Mouse (Mus musculus): ENCODE results near the gene Gtf2ird2. TPM values are rescaled to one million over a fixed set of nuclear protein-coding genes. Genes with fewer than 3 reads are reported as not detected.

Gene Gtf2ird2
- 10 to 100 TPM in 1 of 2 experiments, 1 to 10 TPM in 1; 8.8 to 10.7 TPM for total RNA-seq (2021)
- 5.2 and 5.3 TPM in 2 replicates for polyA plus RNA-seq (2012; rRNA removed)
- long read RNA-seq, transcript Gtf2ird2-201 (16 exons, 3,482 nt): major isoform, 5 of 9 reads
- long read RNA-seq, partial matches to known transcripts: 1 of 9 reads
- long read RNA-seq, other reads (novel, unspliced or antisense): 3 of 9 reads

DNA sequence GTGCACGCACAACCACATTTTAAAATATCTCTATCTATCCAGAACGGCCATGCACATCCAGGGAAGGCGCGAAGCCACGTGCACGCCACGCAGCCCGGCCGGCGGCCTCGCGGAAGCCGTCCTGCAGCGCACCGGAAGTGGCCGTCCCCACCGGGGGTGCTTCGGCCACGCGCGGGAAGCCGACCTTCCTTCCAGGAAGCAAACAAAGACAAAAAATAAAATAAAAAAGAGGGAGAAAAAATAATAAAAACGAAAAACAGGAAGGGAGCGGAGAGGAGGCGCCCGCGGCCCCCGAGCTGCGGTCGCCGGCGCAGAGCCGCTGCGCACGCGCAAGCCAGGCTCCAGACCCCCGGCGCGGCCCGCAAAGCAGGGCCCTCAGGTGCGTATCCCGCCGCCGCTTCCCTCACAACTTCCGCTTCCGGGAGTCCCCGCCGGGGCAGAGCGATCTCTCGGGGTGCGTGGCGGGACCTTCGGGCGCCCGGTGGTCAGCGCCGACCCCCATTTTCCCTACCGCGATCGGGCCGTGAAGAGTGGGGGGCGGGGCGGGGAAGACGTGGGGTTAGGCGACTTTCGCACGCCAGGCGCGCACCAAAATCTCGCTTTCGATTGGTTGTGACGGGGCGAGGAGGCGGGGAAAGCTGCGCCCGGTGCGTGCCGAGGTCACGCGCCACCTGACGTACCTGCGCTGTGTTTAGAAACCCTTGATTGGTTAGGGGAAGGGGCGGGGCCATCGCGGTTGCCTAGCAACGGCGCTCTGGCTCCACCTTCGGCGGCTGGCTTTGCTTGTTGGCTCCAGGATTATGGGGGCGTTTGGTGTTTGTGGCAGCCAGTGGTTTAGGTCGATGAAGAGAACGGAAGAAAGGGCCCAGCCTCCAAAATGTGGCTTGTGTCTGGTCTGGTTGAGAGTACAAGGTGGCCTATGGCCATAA is at the start of gene Gtf2ird2:
Gene Gtf2ird2, plus strand, starts transcription at position 140 of the 929 bp plus-strand sequence.
- peak; percentile 98 for DNase-seq

DNA sequence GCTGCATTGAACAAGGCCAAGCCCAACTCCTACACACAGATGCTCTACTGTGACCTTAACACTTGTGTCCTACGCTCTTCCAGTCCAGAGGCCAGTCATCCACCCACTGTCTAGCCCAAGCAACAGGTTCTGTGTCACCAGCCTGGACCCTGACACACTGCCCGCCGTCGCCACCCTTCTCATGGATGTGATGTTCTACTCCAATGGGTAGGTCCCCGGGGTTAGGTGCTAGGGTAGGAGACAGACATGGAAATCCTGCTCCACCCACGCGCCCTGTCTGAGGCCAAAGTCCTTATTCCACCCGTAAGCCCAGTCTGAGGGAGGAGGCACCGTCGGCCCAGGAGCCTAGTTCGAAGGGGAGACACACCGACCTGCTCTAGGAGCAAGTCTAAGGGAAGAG is 47.8 kb upstream of the Gtf2ird2 start:
- DNase-seq: no peak

DNA sequence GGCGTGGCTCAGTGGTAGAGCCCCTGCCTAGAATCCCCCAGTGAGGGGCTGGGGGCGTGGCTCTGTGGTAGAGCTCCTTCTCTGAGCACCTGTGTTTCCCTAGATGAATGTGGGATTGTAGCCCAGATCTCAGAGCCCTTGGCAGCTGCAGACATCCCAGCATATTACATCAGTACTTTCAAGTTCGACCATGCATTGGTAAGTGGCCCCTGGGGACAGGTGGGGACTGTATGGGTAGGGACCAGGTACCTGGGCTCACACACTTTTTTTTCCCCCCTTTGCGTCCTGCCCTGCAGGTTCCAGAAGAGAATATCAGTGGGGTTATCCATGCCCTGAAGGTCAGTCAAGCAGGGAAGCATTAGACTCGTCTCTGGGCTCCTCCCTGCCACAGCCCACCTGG is 45.9 kb upstream of the Gtf2ird2 start:
- no peak for DNase-seq

DNA sequence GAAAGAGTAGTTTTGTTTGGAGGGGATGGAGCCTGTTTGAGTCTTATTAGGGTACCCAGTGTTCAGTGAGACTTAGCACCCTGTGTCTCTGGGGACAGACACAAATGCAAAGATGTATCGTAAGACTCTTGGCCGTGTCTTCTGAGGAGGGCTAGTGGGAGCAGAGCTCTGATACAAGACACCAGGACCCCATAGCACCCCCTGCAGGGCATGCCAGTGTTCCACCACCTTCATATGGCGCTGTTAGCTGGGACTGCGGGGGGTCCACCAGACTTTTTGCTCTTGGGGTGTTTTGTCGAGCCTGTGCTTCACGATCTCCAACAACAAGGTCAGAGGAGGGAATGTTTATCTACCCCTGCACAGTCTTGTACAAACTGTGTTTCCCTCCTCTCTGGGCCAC is 44.4 kb upstream of the Gtf2ird2 start:
- DNase-seq: no peak

DNA sequence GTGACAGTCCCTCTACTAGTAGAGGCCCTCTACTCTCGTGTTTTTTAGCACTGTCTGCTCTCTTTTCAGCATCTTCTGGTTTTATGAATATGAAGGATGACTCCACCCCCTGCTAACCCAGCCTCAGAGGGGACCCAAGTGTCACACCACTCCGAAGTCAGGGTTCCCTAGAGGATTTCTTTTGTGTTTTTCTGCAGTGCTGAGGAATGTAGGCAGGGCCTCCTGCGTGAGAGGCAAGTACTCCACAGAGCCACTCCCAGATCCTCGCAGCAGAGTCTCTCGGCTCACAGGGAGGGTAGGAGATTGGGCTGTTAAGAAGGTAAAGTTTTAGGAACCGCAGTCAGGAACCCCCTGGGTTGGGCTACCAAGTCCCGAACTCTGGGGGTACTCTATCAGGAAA is 42.6 kb upstream of the Gtf2ird2 start:
- DNase-seq: no peak

DNA sequence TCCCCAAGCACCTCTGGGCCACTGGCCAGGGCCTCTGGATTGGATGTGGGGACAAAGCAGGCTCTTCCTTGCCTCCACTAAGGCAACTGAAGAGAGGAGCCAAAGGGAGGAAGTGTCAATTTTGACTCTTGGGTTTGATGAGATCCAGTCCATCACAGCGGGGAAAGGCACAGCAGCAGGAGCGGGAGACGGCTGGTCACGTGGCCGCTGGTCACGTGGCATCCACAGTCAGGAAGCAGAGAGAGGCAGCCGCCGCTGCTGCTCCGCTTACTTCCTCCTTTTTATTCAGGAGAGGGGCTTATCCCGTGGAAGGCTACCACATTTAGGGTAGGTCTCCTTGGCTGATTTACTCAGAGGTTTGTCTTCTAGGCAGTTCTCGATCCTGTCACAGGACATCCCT is 41.4 kb upstream of the Gtf2ird2 start:
- DNase-seq: no peak

DNA sequence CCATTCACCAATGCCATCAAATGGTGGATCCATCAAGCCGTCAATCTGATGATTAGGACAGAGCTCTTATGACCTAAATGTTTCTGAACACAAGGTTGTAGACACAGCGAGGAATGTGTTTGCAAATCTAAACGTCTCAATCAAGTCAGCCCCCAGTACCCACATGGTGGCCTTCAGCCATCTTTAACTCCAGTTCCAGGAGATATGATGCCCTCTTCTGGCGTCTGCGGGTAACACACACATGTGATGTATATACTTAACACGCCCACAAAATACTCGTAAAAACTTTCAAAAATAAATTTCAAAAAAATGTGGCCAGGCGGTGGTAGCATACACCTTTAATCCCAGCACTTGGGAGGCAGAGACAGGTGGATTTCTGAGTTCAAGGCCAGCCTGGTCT is 38.8 kb upstream of the Gtf2ird2 start:
- no peak for DNase-seq

DNA sequence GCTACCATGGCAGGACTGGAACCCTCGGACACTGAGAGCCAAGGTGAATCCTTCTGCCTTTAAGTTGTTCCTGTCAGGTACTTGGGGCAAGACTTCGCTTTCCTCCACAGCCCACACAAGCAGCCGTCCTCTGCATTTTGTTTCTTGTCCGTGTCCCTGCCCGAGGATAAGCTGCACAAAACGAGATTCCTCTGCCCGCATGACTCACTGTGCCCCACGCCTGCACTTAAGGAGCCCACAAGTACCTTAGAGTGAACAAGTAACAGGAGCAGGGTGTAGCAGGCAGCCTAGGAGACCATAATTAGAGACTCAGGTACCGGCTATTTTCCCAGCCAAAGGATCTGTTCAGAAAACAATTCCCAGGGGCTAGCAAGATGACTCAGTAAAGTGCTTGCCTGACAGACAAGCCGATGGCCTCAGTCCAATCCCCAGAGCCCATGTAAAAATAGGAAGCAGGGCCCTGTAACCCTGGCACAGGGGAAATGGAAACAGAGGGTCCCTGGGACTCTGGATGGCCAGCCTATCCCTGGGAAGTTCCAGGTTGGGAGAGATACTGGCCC is 36.5 kb upstream of the Gtf2ird2 start:
- no peak for DNase-seq

DNA sequence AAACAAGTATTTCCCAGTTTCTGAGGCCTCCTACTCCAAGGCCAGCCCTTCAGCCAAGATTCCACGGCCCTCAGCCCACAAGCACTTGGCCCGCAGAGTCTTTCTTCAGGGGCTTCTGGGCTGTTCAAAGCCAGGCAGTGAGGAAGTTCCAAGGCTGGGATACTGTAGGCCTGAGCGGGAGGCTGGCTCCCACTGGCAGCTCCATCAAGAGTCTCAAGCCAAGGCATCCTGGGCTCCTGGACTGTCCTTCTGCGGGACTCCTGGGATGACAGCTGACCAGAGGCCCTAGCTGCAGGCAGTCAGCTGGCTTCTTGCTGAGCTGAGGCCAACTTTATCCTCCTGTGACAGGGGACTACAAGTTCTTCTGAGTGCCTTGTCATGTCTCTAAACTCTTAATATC is 35.7 kb upstream of the Gtf2ird2 start:
- no peak for DNase-seq

DNA sequence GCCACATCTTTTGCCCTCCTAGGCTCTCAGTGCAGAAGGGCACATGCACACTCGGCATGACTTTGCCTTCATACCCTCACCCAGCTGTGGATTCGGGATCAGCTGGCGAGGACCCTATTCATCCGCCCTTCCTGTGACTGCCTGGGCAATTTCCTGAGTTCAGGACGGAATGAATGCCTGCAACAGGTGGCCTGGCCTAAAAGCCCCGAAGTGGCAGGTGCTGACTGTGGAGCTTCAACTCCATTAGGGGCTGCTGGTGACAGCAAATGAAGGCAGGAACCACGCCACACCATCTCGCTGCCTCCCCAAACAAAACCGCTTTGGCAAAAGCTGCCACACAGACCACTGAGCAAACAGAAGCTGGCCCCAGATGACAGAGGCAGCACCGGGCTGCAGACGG is 31.9 kb upstream of the Gtf2ird2 start:
- no peak for DNase-seq

DNA sequence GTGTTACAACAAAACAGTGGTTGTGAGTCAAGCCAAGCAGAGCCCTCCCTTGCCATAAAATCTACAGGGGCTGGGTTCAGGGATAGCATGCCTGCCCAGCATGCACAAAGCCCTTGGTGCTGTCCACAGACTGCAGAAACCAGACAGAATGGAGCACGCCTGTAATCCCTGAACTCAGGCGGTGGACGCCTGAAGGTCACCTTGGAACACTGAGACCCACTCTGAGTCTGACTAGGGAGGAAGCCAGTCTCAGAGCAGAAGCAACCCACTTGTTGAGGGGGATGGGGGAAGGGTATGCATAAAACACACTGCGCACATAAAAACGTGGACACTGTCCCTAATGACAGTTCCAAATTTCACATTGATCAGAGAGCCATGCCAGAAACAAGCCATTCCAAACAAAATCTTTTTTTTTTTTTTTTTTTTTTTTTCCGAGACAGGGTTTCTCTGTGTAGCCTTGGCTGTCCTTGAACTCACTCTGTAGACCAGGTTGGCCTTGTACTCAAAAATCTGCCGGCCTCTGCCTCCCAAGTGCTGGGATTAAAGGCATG is 27.8 kb upstream of the Gtf2ird2 start:
- no peak for DNase-seq

DNA sequence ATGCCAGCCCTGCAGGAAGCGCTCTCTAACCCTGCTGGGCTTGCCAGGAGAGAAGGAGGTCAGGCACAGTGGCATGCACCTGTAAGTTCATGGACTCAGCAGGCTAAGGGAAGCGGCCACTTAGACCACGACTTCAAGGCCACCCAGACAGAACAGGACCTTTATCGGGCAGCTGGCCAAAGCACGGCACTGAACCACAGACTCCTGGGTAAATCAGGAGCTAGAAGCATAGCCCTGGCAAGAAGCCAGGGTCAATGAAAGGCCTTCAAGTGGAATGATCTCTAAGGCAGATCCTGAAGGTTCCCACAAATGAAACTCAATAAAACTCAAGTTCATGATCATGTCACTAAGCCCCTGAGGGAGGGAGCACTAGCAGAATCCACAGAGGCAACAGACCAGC is 19.1 kb upstream of the Gtf2ird2 start:
- DNase-seq: peak; percentile 72

DNA sequence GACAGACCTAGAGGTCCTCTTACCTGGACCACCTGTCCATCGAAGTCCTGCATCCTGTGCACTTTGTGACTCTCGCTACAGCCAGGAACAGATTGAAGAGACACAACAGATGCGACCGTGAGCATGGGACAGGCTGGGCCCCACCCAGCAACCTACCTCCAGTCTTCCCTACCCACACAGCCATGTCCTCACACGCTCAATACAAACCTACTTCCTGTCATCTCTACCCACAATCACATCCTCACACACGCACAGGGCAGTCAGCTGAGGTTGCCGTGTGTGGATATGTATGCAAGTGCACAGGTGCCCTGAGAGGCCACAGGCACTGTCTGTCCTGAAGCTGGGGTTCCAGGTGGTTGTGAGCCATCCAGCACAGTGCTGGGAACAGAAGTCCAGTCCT is 17.2 kb upstream of the Gtf2ird2 start:
- no peak for DNase-seq

DNA sequence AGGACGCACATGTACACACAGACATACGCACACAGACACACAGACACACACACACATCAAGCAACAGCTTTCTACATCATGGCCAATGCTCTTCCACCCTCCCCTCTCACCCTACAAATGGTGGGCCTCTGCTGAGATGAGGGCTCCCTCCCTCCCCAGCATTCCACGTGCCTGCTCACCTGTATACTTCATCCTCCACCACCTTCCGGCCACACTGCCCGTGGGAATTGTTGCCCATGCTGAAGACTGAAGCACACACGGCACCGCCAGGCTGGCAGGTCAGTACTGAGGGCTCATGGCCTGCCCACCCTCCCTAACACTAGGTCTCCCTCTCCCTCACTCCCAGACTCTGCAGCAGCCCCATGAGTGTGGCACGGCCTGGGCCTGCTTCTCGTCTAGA is 15.8 kb upstream of the Gtf2ird2 start:
- DNase-seq: no peak

DNA sequence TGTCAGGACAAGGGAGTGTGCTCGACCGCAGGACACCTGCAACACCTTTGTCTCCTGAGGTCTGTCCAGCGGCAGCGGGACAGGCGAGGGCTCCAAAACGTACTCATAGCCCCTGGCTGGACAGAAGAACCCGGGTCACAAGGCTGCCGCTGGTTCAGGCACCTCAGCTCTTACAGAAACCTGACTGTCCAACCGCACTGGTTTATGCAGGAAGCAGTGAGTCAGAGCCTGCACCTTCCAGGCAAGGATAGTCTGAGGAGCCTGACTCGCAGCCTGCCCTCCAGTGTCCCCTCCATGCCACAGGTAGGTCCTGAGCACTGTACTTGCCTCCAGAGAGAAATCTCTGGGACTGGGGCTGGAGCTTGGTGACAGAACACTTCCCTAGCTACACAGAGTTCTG is 14.6 kb upstream of the Gtf2ird2 start:
- no peak for DNase-seq

DNA sequence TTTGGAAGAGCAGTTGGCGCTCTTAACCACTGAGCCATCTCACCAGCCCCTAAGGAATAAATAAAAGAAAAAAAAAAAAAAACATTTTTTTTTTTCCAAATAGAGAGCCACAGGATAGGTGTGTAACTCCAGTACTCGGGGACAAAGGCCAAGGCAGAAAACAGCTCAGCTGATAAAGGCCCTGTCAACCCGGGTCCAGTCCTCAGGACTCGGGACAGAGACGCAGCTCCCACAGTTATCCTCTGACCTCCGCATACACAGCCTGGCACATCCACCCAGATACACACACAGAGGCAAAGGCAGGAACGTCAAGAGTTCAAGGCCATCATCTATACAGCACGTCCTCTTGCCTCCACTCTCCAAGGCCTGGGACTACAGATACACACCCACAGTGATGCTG is 13.7 kb upstream of the Gtf2ird2 start:
- no peak for DNase-seq

DNA sequence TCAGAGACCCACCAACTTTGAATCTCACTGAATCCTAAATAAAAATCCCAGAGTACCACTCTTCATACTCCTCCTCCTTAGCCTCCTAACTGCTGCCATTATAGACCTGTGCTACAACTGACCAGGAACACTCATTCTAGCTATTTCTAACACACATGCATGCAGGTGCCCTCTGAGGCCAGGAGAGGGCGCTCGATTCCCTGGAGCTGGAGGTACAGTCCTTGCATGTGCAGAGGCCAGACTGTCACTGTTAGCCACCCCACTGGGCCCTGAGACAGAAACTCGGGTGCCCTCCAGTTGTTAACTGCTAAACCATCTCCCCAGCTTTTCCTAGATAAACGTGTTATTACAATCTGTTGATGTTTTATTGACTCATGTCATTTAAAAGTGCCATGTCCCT is 10.6 kb upstream of the Gtf2ird2 start:
- peak; percentile 48 for DNase-seq

DNA sequence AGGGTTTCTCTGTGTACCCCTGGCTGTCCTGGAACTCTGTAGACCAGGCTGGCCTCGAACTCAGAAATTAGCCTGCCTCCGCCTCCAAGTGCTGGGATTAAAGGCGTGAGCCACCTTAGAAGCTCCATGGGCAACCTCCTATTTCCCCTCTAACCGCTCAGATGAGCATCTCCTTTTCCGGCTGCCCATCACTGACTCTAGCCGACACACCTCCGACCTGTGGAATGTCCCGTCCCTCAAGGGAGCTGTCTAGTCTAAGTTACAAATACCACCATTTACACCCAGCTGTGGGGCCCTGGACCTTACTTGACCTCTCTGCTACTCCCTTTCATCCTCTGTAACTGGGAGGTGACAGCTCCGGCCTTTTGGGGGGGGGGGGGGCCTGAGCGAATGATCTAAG is 8.1 kb upstream of the Gtf2ird2 start:
- no peak for DNase-seq

DNA sequence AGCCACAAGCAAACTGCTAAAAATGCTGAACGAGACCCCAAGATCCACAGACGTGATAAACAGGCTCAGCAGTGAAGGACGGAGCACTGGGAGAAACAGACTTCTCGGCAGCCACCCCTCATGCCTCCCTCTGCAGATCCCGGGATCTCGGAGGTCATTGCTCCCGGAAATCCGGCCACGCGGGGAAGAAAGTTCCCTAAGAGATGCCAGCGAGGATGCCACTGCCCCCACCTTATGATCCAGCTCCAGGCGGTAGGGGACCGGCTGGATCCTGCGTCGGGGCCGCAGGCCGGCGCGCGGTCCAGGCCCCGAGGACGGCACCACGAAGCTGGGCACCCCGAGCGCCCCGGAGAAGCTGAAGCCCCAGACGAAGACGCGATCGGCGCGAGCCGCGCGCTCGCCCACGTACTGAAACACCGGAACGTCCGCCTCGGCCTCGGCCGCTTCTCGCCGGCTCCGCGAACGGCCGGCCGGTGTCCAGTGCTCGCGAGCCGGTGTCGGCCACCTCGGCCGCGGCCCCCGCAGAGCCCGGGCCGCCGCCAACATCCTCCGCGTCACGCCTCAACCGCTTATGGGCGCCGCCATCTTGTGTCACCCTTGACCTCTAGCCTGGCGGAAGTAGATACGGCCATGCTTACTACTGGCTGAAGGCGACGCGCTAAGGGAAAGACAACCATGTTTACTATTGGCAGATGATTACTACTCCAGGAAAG is 7.5 kb upstream of the Gtf2ird2 start, which contains the start of gene Rcc1l:
Gene Rcc1l, minus strand, starts transcription at position 606 of the 713 bp plus-strand sequence.
- peak; percentile 88 for DNase-seq

DNA sequence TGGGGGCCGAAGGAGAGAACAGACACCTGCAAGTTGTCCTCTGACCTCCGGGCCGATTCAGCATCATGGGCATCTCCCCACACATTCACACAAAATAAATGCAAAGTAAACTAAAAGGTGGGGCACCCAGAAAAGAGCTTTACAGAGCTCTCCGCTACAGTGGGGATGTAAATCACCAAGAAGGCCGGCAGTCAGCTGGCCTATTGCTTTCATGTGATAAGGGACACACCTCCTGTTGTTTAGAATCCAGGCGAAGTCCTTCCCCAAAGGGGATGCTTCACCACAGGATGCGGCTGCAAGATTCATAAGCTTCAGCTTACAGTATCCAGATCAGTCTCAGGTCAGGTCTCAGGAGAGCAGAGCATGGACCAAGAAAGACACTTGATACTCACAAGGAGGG is 5.3 kb upstream of the Gtf2ird2 start:
- no peak for DNase-seq

DNA sequence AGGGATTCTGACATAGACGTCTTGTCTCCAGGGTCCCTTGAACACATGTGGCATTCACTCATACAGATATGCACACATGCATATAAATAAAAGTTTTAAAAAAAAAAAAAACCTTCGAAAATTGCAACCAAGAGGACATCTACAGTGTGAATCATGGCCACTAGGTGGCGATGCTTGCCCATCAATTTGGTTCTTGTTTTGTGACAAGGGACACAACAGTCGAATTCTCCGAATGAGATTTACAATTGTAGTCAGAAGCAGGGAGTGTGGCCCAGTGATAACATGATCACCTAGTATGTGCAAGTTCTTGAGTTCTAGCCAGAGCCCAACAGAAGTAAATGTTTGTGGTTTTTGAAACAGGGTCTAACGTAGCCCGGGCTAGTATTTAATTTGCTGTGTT is 3.9 kb upstream of the Gtf2ird2 start:
- DNase-seq: peak; percentile 76

DNA sequence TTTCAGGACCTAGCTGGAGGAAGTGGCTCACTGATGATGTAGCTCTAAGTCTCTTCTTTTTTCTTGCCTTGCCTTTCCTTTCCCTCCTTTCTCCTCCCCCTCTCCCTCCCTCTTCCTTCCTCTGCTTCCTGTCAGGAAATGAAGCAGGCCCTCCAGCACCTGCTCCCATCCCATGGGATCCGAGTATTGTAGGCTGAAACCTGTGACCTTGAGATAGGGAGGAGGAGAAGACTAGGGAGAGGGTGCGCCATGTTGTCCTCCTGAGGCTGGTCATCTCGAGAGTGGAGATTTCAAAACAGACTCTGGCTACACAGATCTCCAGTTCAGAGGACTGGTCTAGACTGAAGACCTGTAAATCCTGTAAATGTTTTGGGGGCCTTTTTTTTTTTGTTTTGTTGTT is 1.6 kb upstream of the Gtf2ird2 start:
- no peak for DNase-seq
